Mouse (Mus musculus): ENCODE data around the gene Rab25. TPM values are rescaled to one million over a fixed set of nuclear protein-coding genes. Genes with fewer than 3 reads are reported as not detected.

Rab25 gene
- total RNA-seq, 2 experiments from 2014 or later: not detected

- peak overlapping the region; percentile 94 for H3K27ac ChIP-seq
- intact Hi-C loops (cut with DNase I): loop anchor here (2.0 kb wide), 1 partner anchor 19 kb away; no protein-coding TSS in a partner anchor
- TF ChIP-seq CTCF (IDR thresholded peaks at IDR 0.05): no peak
- peak overlapping the region; percentile 84 for H3K4me3 ChIP-seq
- peak; percentile 57 to 59 for DNase-seq (ENCODE audit: extremely low spot score in 1 of 2, low spot score in 2 of 2)
Measured at GRCm38 (mm10) chr3:88503505-88503863, 44.6 kb downstream of the Rab25 start.

GRCm38 (mm10) chr3:88502641-88503504 is 45.2 kb downstream of the Rab25 start:
- no peak for TF ChIP-seq CTCF (IDR thresholded peaks at IDR 0.05)
- peak; percentile 90 to 93 for DNase-seq (ENCODE audit: extremely low spot score in 1 of 2, low spot score in 2 of 2)
- Histone ChIP-seq H3K27ac (peak overlapping the region; percentile 94), H3K4me3 (peak overlapping the region; percentile 84)
- intact Hi-C loops (cut with DNase I): loop anchor here (2.0 kb wide), 1 partner anchor 18 kb away; no protein-coding TSS in a partner anchor

GRCm38 (mm10) chr3:88502031-88502571 is 46.0 kb downstream of the Rab25 start:
- DNase-seq (ENCODE audit: extremely low spot score in 1 of 2, low spot score in 2 of 2): no peak
- no peak for TF ChIP-seq CTCF (IDR thresholded peaks at IDR 0.05)
- Histone ChIP-seq H3K4me3 (peak overlapping the region; percentile 84), H3K27ac (peak overlapping the region; percentile 94)
- intact Hi-C loops (cut with DNase I): loop anchor here (2.0 kb wide), 1 partner anchor 17 kb away; no protein-coding TSS in a partner anchor

- Histone ChIP-seq H3K4me3 (peak overlapping the region; percentile 84), H3K27ac (peak overlapping the region; percentile 94)
- no peak for TF ChIP-seq CTCF (IDR thresholded peaks at IDR 0.05)
- intact Hi-C loops (cut with DNase I): loop anchor here (2.0 kb wide), 1 partner anchor 17 kb away; no protein-coding TSS in a partner anchor
- no peak for DNase-seq (ENCODE audit: extremely low spot score in 1 of 2, low spot score in 2 of 2)
Measured at GRCm38 (mm10) chr3:88501366-88502030, 46.6 kb downstream of the Rab25 start.

- Histone ChIP-seq H3K27ac (no peak overlapping the region), H3K4me3 (peak overlapping the region; percentile 84)
- TF ChIP-seq CTCF (IDR thresholded peaks at IDR 0.05): no peak
- intact Hi-C loops (cut with DNase I): no loop called here
- no peak for DNase-seq (ENCODE audit: extremely low spot score in 1 of 2, low spot score in 2 of 2)
Measured at GRCm38 (mm10) chr3:88500655-88501365, 47.3 kb downstream of the Rab25 start.

- Histone ChIP-seq H3K4me3 (peak overlapping the region; percentile 16; the same call in 1 of the 2 replicates), H3K27ac (no peak overlapping the region)
- DNase-seq (ENCODE audit: extremely low spot score in 1 of 2, low spot score in 2 of 2): no peak
- intact Hi-C loops (cut with DNase I): no loop called here
- peak; percentile 16 for TF ChIP-seq CTCF (IDR thresholded peaks at IDR 0.05)
Measured at GRCm38 (mm10) chr3:88500087-88500486, 48.0 kb downstream of the Rab25 start.

- DNase-seq (ENCODE audit: extremely low spot score in 1 of 2, low spot score in 2 of 2): no peak
- intact Hi-C loops (cut with DNase I): no loop called here
- H3K4me3 ChIP-seq: no peak overlapping the region
- TF ChIP-seq CTCF (IDR thresholded peaks at IDR 0.05): no peak
- no peak overlapping the region for H3K27ac ChIP-seq
Measured at GRCm38 (mm10) chr3:88499580-88499979, 48.5 kb downstream of the Rab25 start.

- no peak for DNase-seq (ENCODE audit: extremely low spot score in 1 of 2, low spot score in 2 of 2)
- intact Hi-C loops (cut with DNase I): no loop called here
- Histone ChIP-seq H3K27ac (peak overlapping the region; percentile 19), H3K4me3 (no peak overlapping the region)
- TF ChIP-seq CTCF (IDR thresholded peaks at IDR 0.05): no peak
Measured at GRCm38 (mm10) chr3:88495741-88496415, 52.2 kb downstream of the Rab25 start.

- H3K27ac ChIP-seq: peak overlapping the region; percentile 59
- DNase-seq (ENCODE audit: extremely low spot score in 1 of 2, low spot score in 2 of 2): no peak
Measured at GRCm38 (mm10) chr3:88494836-88495628, 53.1 kb downstream of the Rab25 start.

More at GRCm38 (mm10) chr3:88494836-88495628, 53.1 kb downstream of the Rab25 start:
- no peak overlapping the region for H3K4me3 ChIP-seq
- intact Hi-C loops (cut with DNase I): no loop called here
- no peak for TF ChIP-seq CTCF (IDR thresholded peaks at IDR 0.05)

Measured in left cerebral cortex, adult 2 months (tissue).